Mouse (Mus musculus) small intestine, adult 2 months (tissue): Measurements from ENCODE around the gene Cox5b. TPM values are rescaled to one million over a fixed set of nuclear protein-coding genes. Genes with fewer than 3 reads are reported as not detected.

Experiments used
- H3K27ac ChIP-seq: fragments of 200-500 bp; 2 replicates; pipeline ENCODE4 v1.5.1; 2012; ENCODE audit warnings: low read depth, low read length, control low read depth, inconsistent platforms; ENCODE audit not compliant: insufficient read depth
- H3K27me3 ChIP-seq: fragments of 200-500 bp; 2 replicates; pipeline ENCODE4 v1.6.1; 2012; ENCODE audit warnings: mild to moderate bottlenecking, moderate library complexity, low read length, inconsistent platforms; ENCODE audit not compliant: control insufficient read depth, insufficient read depth
- H3K36me3 ChIP-seq: fragments of 200-500 bp; 2 replicates; pipeline ENCODE4 v1.6.1; 2012; ENCODE audit warnings: mild to moderate bottlenecking, low read length, control low read depth, inconsistent platforms; ENCODE audit not compliant: control insufficient read depth, insufficient read depth
- H3K4me1 ChIP-seq: fragments of 200-500 bp; 2 replicates; pipeline ENCODE4 v1.6.1; 2012; ENCODE audit warnings: low read length, inconsistent platforms, mixed read lengths; ENCODE audit not compliant: control insufficient read depth, insufficient read depth, insufficient read length
- H3K4me3 ChIP-seq: fragments of 200-500 bp; 2 replicates; pipeline ENCODE4 v1.5.1; 2012; ENCODE audit warnings: low read depth, mild to moderate bottlenecking, control low read depth, inconsistent platforms, low read length, moderate library complexity
- CTCF ChIP-seq: fragments of 200-500 bp; IDR thresholded peaks from 2 replicates; pipeline ENCODE4 v1.5.1; 2012; ENCODE audit warnings: low read depth, mild to moderate bottlenecking, control low read depth, inconsistent platforms, low read length, moderate library complexity, mixed read lengths; ENCODE audit not compliant: insufficient replicate concordance, insufficient read length; ENCODE audit errors: extremely low read depth
- POLR2A ChIP-seq: fragments of 200-500 bp; IDR thresholded peaks from 2 replicates; pipeline ENCODE4 v1.6.1; 2012; ENCODE audit warnings: low read depth, mild to moderate bottlenecking, control low read depth, inconsistent platforms, low read length, moderate library complexity
- WGBS: fragments of 180-500 bp; shearing (Covaris S2); methylation state at CpG from one replicate; pipeline ENCODE4 v1.1.7; 2018; 5-methylcytosine and 5-hydroxymethylcytosine counted together
- polyA plus RNA-seq: library from polyadenylated mRNA; depleted of rRNA; stranded (reverse); fragments of >200 nt; gene quantifications from 2 replicates; pipeline ENCODE4 v1.2.3, GENCODE M21; 2012

The Cox5b gene
- polyA plus RNA-seq, 1 experiment, result 1,468 TPM

- Histone ChIP-seq H3K27ac (peak within 1 kb of the TSS; percentile 52), H3K4me1 (peaks cover 8% of the 10 kb centered on the region; the same call in 1 of the 2 replicates), H3K4me3 (peak within 1 kb of the TSS; percentile 95), H3K36me3 (peaks cover 14% of the 10 kb centered on the region), H3K27me3 (no peaks in the 10 kb centered on the region)
- TF ChIP-seq POLR2A (peak; percentile 61), CTCF (no peak)
- WGBS, result under 1% methylated on average over 29 of the region's 29 CpGs
Measured at GRCm38 (mm10) chr1:36709854-36710280, 18.6 kb downstream of the Cox5b start, which contains the start of gene 4933424G06Rik. Gene 4933424G06Rik, plus strand, starts transcription at chr1:36710149.

- WGBS, result 98% methylated on average over 2 of the region's 2 CpGs
- TF ChIP-seq CTCF, result no peak
- no peak for TF ChIP-seq POLR2A
- Histone ChIP-seq H3K4me1 (peaks cover 8% of the 10 kb centered on the region; the same call in 1 of the 2 replicates), H3K36me3 (peaks cover 8% of the 10 kb centered on the region), H3K4me3 (no peak overlapping the region), H3K27me3 (no peaks in the 10 kb centered on the region), H3K27ac (no peak overlapping the region)
Measured at GRCm38 (mm10) chr1:36711104-36711503, 19.9 kb downstream of the Cox5b start.

GRCm38 (mm10) chr1:36714311-36714710 is 23.1 kb downstream of the Cox5b start, which contains the start of gene Actr1b:
Gene Actr1b, minus strand, starts transcription at chr1:36714422.
- no peak within 1 kb of the TSS for H3K4me3 ChIP-seq
- no peaks in the 10 kb centered on the region for H3K4me1 ChIP-seq
- H3K27me3 ChIP-seq, result no peaks in the 10 kb centered on the region
- TF ChIP-seq CTCF, result no peak
- TF ChIP-seq POLR2A, result no peak
- H3K27ac ChIP-seq, result no peak within 1 kb of the TSS
- no peaks in the 10 kb centered on the region for H3K36me3 ChIP-seq
- WGBS, result 79% methylated on average over 5 of the region's 5 CpGs

- TF ChIP-seq POLR2A (no peak), CTCF (no peak)
- no peaks in the 10 kb centered on the region for H3K36me3 ChIP-seq
- H3K27me3 ChIP-seq, result no peaks in the 10 kb centered on the region
- H3K4me3 ChIP-seq, result no peak overlapping the region
- H3K4me1 ChIP-seq, result no peaks in the 10 kb centered on the region
- H3K27ac ChIP-seq, result no peak overlapping the region
- WGBS, result 76% methylated on average over 1 of the region's 1 CpGs
Measured at GRCm38 (mm10) chr1:36718786-36719185, 27.5 kb downstream of the Cox5b start.

GRCm38 (mm10) chr1:36723146-36724056 is 32.2 kb downstream of the Cox5b start:
- H3K4me3 ChIP-seq, result no peak overlapping the region
- no peaks in the 10 kb centered on the region for H3K4me1 ChIP-seq
- H3K36me3 ChIP-seq, result no peaks in the 10 kb centered on the region
- no peak for TF ChIP-seq CTCF
- no peak for TF ChIP-seq POLR2A
- no peaks in the 10 kb centered on the region for H3K27me3 ChIP-seq
- H3K27ac ChIP-seq, result no peak overlapping the region
- WGBS, result 46% methylated on average over 16 of the region's 16 CpGs

GRCm38 (mm10) chr1:36724057-36724431 is 32.8 kb downstream of the Cox5b start:
- no peaks in the 10 kb centered on the region for H3K36me3 ChIP-seq
- H3K4me3 ChIP-seq, result no peak overlapping the region
- H3K27ac ChIP-seq, result no peak overlapping the region
- TF ChIP-seq POLR2A (no peak), CTCF (no peak)
- H3K27me3 ChIP-seq, result no peaks in the 10 kb centered on the region
- WGBS, result 83% methylated on average over 4 of the region's 4 CpGs
- no peaks in the 10 kb centered on the region for H3K4me1 ChIP-seq

GRCm38 (mm10) chr1:36737300-36737699 is 46.1 kb downstream of the Cox5b start:
- no peaks in the 10 kb centered on the region for H3K27me3 ChIP-seq
- no peaks in the 10 kb centered on the region for H3K36me3 ChIP-seq
- no peak overlapping the region for H3K27ac ChIP-seq
- WGBS, result 11% methylated on average over 4 of the region's 4 CpGs
- no peak for TF ChIP-seq POLR2A
- TF ChIP-seq CTCF, result peak; percentile 45; the same call in 1 of the 2 replicates
- H3K4me3 ChIP-seq, result no peak overlapping the region
- H3K4me1 ChIP-seq, result no peaks in the 10 kb centered on the region
